Mouse (Mus musculus): ENCODE results near the gene Ints1.
"Not testable (repeated sequence)": the region's sequence is repeated elsewhere in the genome, so short reads cannot be mapped to it uniquely, and the experiment has no call there.

Gene Ints1

GRCm38 (mm10) chr5:139754753-139755152 lies 20.7 kb downstream of the Ints1 start:
- DNase-seq (ENCODE audit: low spot score) = no peak

DNA sequence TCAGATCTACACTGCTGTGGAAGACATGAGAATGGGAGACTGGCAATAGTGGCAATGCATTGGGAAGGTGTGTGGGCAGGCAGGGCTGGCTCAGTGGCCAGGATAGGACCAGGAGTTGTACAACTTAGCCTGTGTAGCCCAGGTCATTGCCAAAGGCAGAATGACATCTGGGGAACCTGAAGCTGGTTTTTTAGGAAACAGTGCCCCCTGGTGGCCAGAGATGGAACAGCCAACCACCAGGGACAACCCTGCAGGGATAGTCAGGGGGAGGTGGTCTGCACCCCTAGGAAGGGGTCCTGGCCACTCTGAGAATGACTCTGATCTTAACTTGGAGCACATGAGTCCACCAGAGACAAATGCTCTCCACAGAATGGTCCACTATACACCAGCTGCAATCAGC lies 24.9 kb downstream of the Ints1 start:
- DNase-seq (ENCODE audit: low spot score) = peak; percentile 44

DNA sequence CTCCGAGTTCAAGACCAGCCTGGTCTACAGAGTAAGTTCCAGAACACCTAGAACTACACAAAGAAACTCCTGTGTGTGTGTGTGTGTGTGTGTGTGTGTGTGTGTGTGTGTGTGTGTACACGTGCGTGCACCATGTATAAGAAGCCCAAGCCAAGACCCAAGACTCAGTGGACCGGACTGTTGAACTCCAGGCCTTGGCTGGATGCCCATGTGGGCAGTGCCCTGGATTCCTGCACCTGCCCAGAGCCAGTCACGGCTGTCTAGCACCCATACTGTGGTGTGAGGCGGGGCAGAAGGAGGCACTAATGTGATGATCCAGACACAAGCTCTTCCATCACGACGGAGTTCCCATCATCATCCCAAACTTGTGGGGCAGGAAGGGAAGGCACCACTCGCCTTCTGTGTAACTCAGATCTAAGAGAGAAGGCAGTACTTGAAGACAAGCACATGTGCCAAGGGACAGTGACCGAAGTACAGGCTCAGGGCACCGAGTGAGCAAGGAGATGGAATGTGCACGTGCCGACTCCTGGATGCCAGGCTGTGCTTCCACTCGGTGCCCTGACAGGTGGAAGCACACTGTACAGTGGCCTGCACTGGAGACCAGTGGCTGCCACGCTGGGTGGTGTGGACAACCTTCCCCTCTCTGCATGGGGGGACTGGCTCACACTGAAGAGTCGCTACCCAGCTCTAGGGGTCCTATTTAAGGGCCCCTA lies 25.9 kb downstream of the Ints1 start:
- no peak for DNase-seq (ENCODE audit: low spot score)

DNA sequence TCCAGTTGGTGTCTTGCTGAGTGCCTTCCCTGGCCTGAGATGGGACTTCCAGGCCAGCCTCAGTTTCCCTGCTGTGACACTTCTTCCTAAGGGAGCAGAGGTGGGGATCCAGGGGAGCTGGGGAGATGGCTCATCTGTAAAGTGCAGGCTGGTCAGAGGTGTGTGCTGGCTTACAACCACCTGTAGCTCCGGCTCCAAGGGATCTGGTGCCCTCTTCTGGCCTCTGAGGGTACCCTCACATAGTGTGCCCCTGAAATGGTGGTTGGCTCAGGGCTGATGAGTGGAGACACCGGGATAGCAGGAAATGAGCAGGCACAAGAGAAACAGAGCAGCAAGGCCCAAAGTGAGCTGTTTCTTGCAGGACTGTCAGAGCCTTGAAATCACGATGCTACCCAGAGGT lies 29.7 kb downstream of the Ints1 start:
- DNase-seq (ENCODE audit: low spot score) = peak; percentile 34

GRCm38 (mm10) chr5:139742640-139743039 lies 32.8 kb downstream of the Ints1 start:
- not testable (repeated sequence) for DNase-seq (ENCODE audit: low spot score)

- DNase-seq (ENCODE audit: low spot score) = no peak
These were observed 36.7 kb downstream of the Ints1 start for GRCm38 (mm10) chr5:139738592-139739315.

DNA sequence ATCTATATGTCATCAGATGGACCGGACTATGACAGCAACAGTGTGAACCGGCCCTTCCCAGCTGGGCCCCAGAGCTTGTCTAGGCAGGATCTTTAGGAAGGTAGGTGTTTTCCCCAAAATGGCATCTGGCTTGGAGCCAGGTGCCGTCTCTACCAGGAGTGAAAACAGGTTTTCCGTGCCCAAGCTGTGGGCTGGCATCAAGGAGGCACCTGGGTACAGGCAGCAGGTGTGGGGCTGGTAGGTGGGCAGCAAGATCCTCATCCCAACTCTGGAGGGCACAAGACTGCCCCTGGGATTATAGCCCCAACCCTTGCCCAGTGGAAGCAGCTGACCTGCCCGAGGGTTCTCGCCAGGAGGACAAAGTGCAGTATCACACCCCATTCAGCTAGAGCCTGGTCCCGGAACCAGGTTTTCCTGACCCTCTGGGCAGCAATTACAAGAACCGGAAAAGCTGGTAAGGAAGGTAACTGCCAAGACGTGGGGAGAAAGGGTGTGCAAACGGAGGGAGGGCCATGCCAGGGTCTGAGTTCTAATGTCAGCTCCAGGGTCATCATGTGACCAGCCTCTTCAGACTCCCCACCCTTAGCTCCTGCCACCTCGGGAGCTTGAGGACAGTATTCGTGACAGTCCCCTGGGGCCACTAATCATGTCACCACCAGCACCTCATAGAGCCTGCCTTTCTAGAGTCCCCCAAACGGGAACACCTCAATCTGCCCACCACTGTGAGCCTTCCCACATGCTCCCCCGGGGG lies 37.5 kb downstream of the Ints1 start:
- DNase-seq (ENCODE audit: low spot score) = no peak

DNA sequence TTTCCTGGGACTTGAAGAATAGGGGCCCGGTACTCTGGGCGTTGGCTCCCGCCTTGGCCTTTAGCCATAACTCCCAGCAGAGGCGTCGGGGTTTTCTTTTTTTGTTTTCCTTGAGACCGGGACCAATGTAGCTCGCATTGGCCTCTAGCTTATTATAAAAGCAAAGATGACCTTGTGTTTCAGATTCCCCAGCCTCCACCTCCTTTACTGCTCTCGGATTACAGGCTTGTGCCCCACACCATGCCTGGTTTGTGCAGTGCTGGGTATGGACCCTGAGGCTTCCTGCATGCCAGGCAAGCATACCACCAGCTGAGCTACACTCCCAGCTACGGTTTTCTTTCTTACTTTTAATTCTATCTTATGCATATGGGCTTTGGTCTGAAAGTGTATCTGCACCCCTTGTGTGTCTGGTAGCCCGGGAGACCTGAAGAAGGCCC lies 39.0 kb downstream of the Ints1 start:
- no peak for DNase-seq (ENCODE audit: low spot score)

DNA sequence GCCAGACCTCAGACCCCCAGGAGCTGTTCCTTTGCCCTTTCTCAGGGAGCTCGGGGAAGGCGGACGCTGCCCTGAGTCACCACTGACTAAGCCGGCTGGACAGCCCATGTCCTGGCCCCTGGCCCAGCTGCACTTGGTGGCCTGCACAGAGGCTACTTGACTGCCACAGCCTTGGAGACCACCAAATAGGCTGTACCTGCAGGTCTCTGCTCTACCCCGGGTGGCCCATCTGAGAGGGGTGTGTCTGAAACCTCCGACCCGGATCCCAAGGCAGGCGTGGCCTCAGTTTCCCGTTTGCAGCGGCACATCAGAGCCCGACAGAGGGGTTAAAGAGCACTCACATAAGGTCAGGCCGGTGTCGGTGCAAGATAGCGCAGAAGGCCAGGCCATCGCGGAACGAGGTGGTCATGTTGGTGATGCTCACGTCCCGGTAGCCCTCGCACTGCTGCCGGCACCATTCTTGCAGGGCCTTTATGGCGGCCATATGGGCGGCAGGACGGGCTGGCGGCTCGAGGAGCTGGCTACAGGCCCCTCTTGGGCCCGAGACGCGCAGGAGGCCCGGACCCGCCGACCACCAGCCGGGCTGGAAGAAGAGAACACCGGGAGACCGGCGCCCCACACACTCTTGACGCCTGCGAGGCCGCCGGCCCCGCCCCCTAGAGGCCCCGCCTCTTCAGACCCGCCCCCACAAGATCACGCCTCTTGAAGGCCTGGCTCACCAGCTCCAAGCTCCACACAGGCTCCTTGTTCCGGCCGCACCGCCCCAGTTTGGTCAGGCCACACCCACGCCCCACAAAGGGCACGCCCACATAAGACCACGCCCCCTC lies 39.6 kb downstream of the Ints1 start, which contains the start of gene Micall2:
Micall2 (minus strand) TSS at position 660 of the 827 bp plus-strand sequence.
- peak; percentile 87 for DNase-seq (ENCODE audit: low spot score)

DNA sequence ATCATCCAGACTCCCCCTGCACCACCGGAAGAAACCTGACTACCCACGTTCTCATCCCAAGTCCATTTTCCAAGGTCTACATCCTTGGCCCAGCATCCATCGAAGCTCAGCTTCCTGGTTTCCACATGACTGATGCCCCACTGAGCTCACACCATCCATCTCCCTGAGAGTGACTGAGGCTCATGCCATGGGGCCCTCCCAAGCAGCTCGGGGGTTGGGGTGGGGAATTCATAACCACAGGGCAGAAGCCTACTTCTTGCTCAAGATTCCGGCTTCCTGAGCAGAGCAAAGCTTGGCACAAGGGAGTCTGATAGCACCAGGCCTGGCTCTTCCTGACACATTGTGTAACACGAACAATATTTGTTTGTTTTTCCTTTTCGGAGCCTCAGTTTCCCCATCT lies 40.7 kb downstream of the Ints1 start:
- DNase-seq (ENCODE audit: low spot score) = no peak

GRCm38 (mm10) chr5:139734016-139734415 lies 41.5 kb downstream of the Ints1 start:
- DNase-seq (ENCODE audit: low spot score) = no peak

DNA sequence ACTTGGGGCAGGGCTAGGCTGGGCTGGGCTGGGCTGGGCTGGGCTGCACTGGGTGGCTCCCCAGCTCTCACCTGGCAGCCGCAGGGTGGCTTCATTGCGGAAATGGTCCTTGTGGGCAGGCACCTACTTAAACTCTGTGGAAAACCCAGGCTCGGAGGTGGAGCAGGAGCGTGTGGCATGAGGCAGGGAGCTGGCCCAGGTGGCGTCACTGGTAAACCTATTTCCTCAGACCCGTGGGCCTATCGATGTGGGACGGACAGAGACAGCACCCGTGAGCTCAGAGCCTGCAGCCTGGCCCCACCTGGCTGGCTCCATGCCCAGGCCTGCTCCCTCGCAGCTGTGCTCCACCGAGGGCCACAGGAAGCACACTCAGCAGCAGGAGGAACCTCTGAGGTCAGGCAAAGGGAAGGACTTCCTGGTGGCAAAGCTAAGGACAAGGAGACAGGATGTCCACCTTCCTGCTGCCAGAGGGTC lies 42.8 kb downstream of the Ints1 start:
- DNase-seq (ENCODE audit: low spot score) = no peak

- DNase-seq (ENCODE audit: low spot score) = no peak
These were observed 44.6 kb downstream of the Ints1 start for GRCm38 (mm10) chr5:139730712-139731486.

GRCm38 (mm10) chr5:139727261-139727660 lies 48.2 kb downstream of the Ints1 start:
- DNase-seq (ENCODE audit: low spot score) = no peak

DNA sequence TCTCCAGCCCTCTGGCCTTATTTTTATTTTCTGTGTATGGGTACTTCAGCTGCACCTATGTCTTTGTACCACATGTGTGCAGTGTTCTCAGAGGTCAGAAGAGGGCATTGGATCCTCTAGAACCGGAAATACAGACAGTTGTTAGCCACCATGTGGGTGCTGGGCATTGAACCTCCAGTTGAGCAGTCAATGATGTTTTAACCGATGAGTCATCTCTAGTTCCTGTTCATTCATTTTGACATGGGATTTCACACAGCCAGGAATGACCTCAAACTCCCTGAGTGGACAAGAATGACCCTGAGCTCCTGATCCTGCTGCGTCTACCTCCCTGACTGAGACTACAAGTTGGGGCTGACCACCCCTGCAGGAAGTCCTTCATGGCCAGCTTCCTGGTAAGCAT lies 49.3 kb downstream of the Ints1 start:
- DNase-seq (ENCODE audit: low spot score) = no peak

GRCm38 (mm10) chr5:139724336-139725116 lies 50.9 kb downstream of the Ints1 start:
- DNase-seq (ENCODE audit: low spot score) = no peak

GRCm38 (mm10) chr5:139723113-139723512 lies 52.4 kb downstream of the Ints1 start:
- no peak for DNase-seq (ENCODE audit: low spot score)

DNA sequence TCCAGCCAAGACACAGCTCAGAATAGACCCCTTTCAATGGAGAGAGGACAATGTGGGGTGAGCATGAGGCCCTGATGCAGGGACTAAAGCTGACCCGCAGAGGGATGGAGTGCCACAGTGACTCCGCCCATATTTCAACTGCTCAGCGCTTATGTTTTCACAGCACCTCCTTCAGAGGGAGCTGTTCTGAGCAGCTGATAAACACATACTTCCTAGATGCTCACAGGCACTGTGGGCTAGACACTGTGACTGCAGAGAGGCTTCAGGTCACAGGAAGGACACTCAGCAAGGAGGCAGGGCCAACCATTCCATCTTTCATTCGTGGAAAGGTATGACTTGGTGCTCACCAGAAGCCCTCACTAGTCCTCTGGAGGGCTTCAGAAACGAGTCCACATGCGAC lies 52.8 kb downstream of the Ints1 start:
- DNase-seq (ENCODE audit: low spot score) = no peak

GRCm38 (mm10) chr5:139718949-139719348 lies 56.5 kb downstream of the Ints1 start:
- no peak for DNase-seq (ENCODE audit: low spot score)

DNA sequence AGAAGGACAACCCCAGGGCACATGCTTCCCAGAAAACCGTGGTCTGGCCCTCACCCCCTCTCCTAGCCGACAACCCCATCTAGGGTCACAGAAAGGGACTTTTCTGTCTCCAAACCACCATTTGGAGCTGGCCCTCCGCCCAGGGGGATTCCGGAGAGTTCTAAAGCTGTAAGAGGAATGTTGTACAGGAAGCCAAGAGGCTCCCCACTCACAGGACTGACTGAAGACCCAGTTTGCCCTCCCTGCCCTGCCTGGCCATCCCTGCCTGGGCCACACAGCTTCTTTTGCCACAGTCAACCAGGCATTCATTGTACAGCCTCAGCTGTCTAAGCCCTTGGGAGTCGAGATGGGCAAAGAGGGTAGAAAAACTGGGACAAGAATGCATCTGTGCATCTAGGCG lies 56.9 kb downstream of the Ints1 start:
- DNase-seq (ENCODE audit: low spot score) = no peak

Measured in T-cell, adult 2 months (primary cell).